Mouse (Mus musculus) liver, embryonic 15.5 days (tissue): ENCODE data around the gene Rab11fip5. TPM values are rescaled to one million over a fixed set of nuclear protein-coding genes. Genes with fewer than 3 reads are reported as not detected.

Experiments
- ATAC-seq: fragments of 200-750 bp; cut with Nextera tagmentation; 2 replicates; pipeline ENCODE4 v1.8.0; 2017; ENCODE audit warnings: moderate number of reproducible peaks, mild to moderate bottlenecking, moderate library complexity; ENCODE audit not compliant: insufficient read depth
- H3K27ac ChIP-seq: fragments of 300-500 bp; sonication (generic); replicated peaks from 2 replicates; pipeline ENCODE4 v1.5.1; 2015; ENCODE audit warnings: mild to moderate bottlenecking, inconsistent platforms
- H3K27me3 ChIP-seq: fragments of 300-500 bp; sonication (generic); 2 replicates; pipeline ENCODE4 v1.6.1; 2015; ENCODE audit warnings: mild to moderate bottlenecking, inconsistent platforms
- H3K36me3 ChIP-seq: fragments of 300-500 bp; sonication (generic); replicated peaks from 2 replicates; pipeline ENCODE4 v1.6.1; 2015; ENCODE audit warnings: moderate library complexity, mild to moderate bottlenecking, inconsistent platforms
- H3K4me1 ChIP-seq: fragments of 300-500 bp; sonication (generic); replicated peaks from 2 replicates; pipeline ENCODE4 v1.6.1; 2015; ENCODE audit warnings: inconsistent platforms
- H3K4me2 ChIP-seq: fragments of 300-500 bp; sonication (generic); 2 replicates; pipeline ENCODE4 v1.6.1; 2015; ENCODE audit warnings: moderate library complexity, mild to moderate bottlenecking, inconsistent platforms
- H3K4me3 ChIP-seq: fragments of 300-500 bp; sonication (generic); replicated peaks from 2 replicates; pipeline ENCODE4 v1.5.1; 2015; ENCODE audit warnings: mild to moderate bottlenecking, inconsistent platforms
- H3K9ac ChIP-seq: fragments of 300-500 bp; sonication (generic); 2 replicates; pipeline ENCODE4 v1.6.1; 2015; ENCODE audit warnings: moderate library complexity, mild to moderate bottlenecking, inconsistent platforms
- H3K9me3 ChIP-seq: fragments of 300-500 bp; sonication (generic); replicated peaks from 2 replicates; pipeline ENCODE4 v1.6.1; 2016; ENCODE audit warnings: inconsistent platforms
- WGBS: fragments of 180-500 bp; shearing (Covaris S2); methylation state at CpG from one replicate; pipeline ENCODE4 v1.1.7; 2015; ENCODE audit warnings: mixed read lengths; ENCODE audit not compliant: insufficient replicate concordance; 5-methylcytosine and 5-hydroxymethylcytosine counted together
- polyA plus RNA-seq: library from polyadenylated mRNA; unstranded; fragments of >200 nt; fragmentation: Nextera tagmentation; extraction: Ambion mirVana; gene quantifications from 2 replicates; pipeline ENCODE4 v1.2.1, GENCODE M21; 2015

Gene Rab11fip5
- polyA plus RNA-seq, 1 experiment from 2014 or later: 0.86 TPM

DNA sequence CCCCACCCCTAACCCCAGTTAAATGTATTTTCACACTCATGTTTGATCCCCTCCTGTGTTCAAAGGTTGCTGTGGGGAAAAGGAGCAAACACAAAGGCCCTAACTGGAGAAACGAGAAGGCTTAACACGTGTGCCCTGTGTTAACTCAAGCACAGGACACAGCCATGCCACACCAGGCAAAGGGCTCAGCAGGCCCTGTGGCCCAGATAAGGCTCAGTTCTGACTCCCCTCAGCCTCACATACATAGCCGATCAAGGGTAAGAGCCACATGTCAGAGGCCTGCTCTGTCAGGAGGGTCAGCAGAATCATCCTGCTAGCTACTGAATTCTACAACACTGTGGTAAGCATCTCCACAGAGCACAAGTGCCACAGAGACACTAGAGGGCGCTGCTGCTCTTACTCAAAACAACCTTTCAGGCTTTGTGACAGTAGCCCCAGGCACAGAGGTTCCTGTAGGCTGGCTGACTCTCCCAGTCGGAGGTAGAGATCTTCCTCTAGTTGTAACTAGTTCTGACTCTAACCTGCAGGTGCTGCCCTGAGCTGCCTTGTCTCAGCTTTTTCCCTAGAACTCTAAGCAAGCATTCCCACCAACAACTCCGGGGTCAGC is 28.3 kb downstream of the Rab11fip5 start:
- 34% methylated on average over 6 of the region's 6 CpGs for WGBS
- Histone ChIP-seq H3K4me3 (no peak overlapping the region), H3K4me2 (no peak overlapping the region), H3K36me3 (no peaks in the 10 kb centered on the region), H3K27me3 (peaks cover 7% of the 10 kb centered on the region; the same call in 1 of the 2 replicates), H3K9me3 (no peaks in the 10 kb centered on the region), H3K4me1 (no peaks in the 10 kb centered on the region), H3K9ac (no peak overlapping the region), H3K27ac (no peak overlapping the region)
- ATAC-seq: peak; percentile 37; the same call in 1 of the 2 replicates

DNA sequence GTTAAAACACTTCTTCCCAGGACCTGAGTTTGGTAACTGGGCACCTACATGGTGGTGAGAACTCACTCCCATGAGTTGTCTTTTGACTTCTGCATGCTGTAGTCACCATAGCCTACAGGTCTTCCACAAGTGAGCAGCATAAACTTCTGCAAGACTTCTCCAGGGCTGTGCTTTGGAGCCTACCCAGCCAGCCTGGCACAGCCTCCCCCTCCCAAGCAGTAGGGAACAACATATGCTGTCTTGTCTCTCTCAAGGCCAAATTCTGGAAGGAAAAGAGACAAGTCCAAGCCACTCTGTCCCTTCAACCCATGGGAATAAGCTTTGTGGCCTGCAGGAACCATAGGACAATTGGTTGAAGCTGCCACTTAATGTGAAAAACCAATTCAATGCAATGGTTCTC is 29.5 kb downstream of the Rab11fip5 start:
- Histone ChIP-seq H3K4me1 (no peaks in the 10 kb centered on the region), H3K4me2 (no peak overlapping the region), H3K9me3 (no peaks in the 10 kb centered on the region), H3K27me3 (peaks cover 10% of the 10 kb centered on the region; the same call in 1 of the 2 replicates), H3K9ac (no peak overlapping the region), H3K27ac (no peak overlapping the region), H3K4me3 (no peak overlapping the region), H3K36me3 (no peaks in the 10 kb centered on the region)
- no peak for ATAC-seq

DNA sequence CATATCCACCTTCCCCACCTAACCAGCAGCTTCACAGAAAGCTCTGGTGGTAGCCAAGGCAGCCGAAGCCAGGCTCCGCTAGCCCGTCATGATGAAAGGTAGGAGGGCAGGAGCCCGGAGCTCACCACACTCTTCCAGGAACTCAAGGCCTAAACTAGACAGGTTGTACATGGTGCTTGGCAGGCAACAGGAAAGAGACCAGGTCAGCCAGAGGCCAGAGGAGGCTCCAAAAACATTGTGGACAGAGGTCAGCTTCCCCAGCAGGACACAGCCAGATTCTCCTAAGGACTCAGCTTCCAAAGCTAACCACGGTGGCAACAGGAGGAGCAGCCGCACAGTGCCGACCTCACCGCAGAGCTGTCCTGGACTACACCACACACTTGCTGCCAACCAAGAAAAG is 31.4 kb downstream of the Rab11fip5 start:
- WGBS: 77% methylated on average over 8 of the region's 8 CpGs
- Histone ChIP-seq H3K4me2 (no peak overlapping the region), H3K4me1 (no peaks in the 10 kb centered on the region), H3K36me3 (no peaks in the 10 kb centered on the region), H3K9me3 (no peaks in the 10 kb centered on the region), H3K27ac (no peak overlapping the region), H3K4me3 (no peak overlapping the region), H3K9ac (no peak overlapping the region), H3K27me3 (peaks cover 10% of the 10 kb centered on the region; the same call in 1 of the 2 replicates)
- ATAC-seq: no peak

DNA sequence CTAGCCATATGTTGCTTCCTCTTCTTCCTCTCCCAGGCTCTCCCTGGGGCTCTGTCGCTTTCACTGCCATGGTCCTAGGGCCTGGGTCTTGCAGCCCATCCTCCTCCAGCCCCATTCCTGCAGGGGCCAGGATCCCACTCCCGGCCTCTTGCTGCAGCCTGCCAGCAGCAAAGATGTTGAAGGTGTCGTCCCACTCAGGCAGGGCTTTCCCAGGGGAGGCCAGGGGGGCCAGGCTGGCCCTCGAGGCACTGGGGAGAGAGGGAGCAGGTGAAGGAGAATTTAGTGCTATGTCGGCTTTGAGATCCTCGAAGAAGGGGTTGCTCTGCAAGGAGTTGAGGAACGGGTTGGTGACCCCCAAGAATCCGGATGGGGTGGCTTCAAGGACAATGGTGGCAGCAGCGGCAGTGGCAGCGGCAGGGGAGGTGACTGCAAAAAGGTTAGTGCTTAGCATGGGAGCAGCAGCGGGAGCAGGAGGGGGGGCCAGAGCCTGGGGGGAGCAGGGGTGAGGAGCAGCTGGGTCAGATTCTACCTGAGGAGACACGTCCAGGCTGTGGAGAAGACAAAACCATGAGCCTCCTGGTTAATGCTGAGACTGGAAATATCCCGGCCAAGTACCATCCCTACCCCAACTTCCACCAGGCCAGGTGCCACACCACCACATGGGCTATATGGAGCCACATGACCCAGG is 32.5 kb downstream of the Rab11fip5 start:
- Histone ChIP-seq H3K4me1 (no peaks in the 10 kb centered on the region), H3K27ac (no peak overlapping the region), H3K36me3 (no peaks in the 10 kb centered on the region), H3K9me3 (no peaks in the 10 kb centered on the region), H3K27me3 (peaks cover 10% of the 10 kb centered on the region; the same call in 1 of the 2 replicates), H3K4me3 (no peak overlapping the region), H3K9ac (no peak overlapping the region), H3K4me2 (no peak overlapping the region)
- ATAC-seq: no peak
- WGBS: 55% methylated on average over 13 of the region's 13 CpGs

DNA sequence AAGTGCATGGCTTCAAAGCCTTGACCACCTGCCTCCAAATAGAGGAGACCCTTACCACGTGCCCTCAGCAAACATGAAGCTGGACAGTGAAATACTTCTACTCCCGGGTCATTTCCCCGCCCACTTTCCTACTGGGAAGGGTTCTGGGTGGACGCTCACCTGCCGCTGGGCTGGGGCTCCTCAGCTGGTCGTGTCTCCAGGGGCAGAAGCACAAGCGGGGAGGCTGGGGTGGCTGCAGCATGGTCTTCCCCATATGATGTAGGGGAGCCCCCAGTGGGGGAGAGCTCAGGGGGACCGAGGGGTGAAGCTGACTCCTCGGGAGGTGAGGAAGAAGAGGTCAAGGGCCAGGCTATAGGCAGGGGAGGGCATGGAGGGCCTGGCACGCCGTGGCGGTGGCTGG is 34.2 kb downstream of the Rab11fip5 start:
- Histone ChIP-seq H3K9me3 (no peaks in the 10 kb centered on the region), H3K4me3 (no peak overlapping the region), H3K27ac (no peak overlapping the region), H3K4me2 (no peak overlapping the region), H3K9ac (no peak overlapping the region), H3K27me3 (peaks cover 13% of the 10 kb centered on the region; the same call in 1 of the 2 replicates), H3K36me3 (no peaks in the 10 kb centered on the region), H3K4me1 (no peaks in the 10 kb centered on the region)
- ATAC-seq: no peak
- WGBS: 58% methylated on average over 12 of the region's 12 CpGs

DNA sequence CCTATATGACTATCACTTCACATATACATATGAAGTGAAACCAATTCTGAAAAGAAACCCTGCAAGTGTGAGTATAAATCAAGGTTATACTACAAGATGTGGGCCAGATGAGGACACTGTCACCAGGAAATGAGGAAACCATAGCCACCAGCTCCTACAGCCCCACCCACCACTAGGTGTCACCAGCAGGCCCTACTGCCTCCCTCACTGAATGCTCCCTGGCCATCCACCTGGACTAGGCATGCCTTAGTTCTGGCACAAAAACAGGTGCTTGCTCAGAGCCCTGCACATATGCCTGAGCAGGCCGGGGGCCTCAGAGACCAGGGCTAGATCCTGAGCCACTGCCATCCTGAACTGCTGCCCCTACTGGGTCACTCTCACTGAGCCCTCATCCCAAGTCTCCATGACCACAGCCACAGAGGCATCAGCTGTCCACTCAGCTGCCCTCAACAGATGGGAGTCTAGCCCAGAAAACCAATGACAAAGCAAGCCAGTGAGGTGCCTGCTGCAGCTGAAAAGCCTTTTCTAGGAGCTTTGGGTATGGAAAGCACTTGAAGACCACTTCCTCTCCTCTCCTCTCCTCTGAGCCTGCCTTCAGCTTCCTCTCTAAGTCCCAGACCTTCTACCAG is 35.0 kb downstream of the Rab11fip5 start:
- no peak for ATAC-seq
- H3K9me3 ChIP-seq: no peaks in the 10 kb centered on the region
- no peaks in the 10 kb centered on the region for H3K36me3 ChIP-seq
- 0 out of 2 replicates have a peak, but pooled peaks cover under 1% of the 10 kb centered on the region for H3K4me1 ChIP-seq
- 60% methylated on average over 1 of the region's 1 CpGs for WGBS
- no peak overlapping the region for H3K4me3 ChIP-seq
- H3K9ac ChIP-seq: no peak overlapping the region
- H3K27ac ChIP-seq: no peak overlapping the region
- H3K27me3 ChIP-seq: peaks cover 18% of the 10 kb centered on the region; the same call in 1 of the 2 replicates
- H3K4me2 ChIP-seq: no peak overlapping the region

DNA sequence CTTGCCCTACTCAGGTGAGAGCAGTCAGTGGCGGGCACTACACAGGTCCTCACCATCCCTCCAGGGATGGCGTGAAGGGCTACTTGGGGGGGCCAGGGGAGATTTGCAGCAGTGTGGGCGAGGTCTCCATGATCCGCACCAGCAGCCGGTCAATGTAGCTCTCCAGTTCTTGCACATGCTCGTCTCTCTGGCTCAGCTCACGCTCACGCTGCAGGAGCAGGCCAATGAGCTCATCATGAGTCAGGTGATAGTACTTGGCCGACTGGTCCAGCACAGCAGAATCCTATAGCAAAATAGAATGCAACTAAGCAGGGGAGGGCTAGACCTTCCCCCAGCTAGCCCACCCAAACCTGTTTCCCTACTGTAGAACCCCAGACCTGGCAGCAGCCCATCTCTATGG is 37.5 kb downstream of the Rab11fip5 start:
- Histone ChIP-seq H3K4me3 (no peak overlapping the region), H3K27ac (no peak overlapping the region), H3K4me2 (no peak overlapping the region), H3K27me3 (peaks cover 27% of the 10 kb centered on the region), H3K9me3 (no peaks in the 10 kb centered on the region), H3K9ac (no peak overlapping the region), H3K36me3 (no peaks in the 10 kb centered on the region), H3K4me1 (peaks cover 17% of the 10 kb centered on the region)
- no peak for ATAC-seq
- WGBS: 65% methylated on average over 9 of the region's 9 CpGs

DNA sequence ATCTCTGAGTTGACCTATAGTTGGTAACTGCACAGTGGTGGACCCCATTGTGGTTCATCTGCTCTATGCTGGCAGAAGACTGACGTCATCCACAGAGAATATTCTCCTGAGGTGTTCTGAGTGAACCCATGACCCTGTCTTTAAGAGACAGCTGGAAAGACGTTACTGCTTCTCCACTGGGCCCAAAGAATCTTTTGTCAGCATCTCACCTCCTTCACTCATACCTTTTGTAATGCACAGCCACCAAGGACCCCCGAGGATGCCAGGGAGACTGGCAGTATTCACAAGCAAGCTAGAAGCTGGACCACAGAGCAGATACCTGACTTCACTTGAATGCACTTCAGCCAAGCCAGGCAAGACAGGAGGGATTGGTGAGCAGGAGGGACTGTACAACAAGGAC is 39.1 kb downstream of the Rab11fip5 start:
- Histone ChIP-seq H3K9ac (no peak overlapping the region), H3K4me1 (peaks cover 23% of the 10 kb centered on the region), H3K4me3 (no peak overlapping the region), H3K4me2 (no peak overlapping the region), H3K27ac (no peak overlapping the region), H3K27me3 (peaks cover 32% of the 10 kb centered on the region), H3K36me3 (no peaks in the 10 kb centered on the region), H3K9me3 (no peaks in the 10 kb centered on the region)
- 49% methylated on average over 3 of the region's 3 CpGs for WGBS
- no peak for ATAC-seq

DNA sequence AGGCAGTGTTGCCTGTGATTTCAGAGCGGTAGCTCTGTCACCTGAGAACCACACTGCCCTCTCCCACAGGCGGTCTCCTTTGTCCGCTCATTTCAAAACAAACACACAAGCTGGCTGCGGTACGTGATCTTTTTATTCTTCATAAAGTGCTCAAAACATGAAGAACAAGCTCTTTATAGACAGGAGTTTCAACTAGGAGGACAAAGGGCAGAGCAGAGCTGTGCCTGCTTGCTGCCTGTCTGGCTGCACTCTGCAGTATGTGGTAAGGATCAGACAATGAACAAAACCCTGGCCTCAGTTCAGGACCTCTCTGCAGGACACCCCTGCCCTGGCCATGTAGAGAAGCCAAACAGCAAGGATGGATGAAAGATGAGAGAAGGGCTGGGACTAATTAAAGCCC is 39.6 kb downstream of the Rab11fip5 start:
- H3K4me1 ChIP-seq: peaks cover 23% of the 10 kb centered on the region
- H3K4me2 ChIP-seq: no peak overlapping the region
- no peaks in the 10 kb centered on the region for H3K9me3 ChIP-seq
- WGBS: 65% methylated on average over 5 of the region's 5 CpGs
- no peak overlapping the region for H3K4me3 ChIP-seq
- no peak overlapping the region for H3K9ac ChIP-seq
- H3K27me3 ChIP-seq: peaks cover 30% of the 10 kb centered on the region
- no peak overlapping the region for H3K27ac ChIP-seq
- no peaks in the 10 kb centered on the region for H3K36me3 ChIP-seq
- ATAC-seq: no peak

DNA sequence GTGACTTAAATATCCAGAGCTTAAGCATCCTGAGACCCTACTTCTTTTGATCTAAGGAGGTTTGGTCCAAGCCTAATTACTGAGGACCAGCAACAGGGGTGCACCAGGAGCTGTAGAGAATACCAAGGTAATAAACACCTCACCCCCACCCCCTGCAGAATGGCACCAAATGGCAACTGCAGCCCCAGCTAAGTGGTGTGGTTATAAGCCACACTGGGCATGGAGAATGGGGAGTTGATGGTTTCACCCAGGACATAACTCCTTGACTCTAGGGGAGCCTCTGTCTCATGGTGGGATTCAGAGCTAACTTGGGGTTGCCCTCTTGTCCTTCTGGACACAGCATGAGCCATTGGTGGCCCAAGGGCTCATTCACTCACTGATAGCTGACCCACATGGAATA is 40.2 kb downstream of the Rab11fip5 start:
- Histone ChIP-seq H3K36me3 (no peaks in the 10 kb centered on the region), H3K27ac (no peak overlapping the region), H3K27me3 (peaks cover 30% of the 10 kb centered on the region), H3K4me2 (peak overlapping the region; percentile 94), H3K4me3 (no peak overlapping the region), H3K9ac (no peak overlapping the region), H3K4me1 (peaks cover 23% of the 10 kb centered on the region), H3K9me3 (no peaks in the 10 kb centered on the region)
- no peak for ATAC-seq

DNA sequence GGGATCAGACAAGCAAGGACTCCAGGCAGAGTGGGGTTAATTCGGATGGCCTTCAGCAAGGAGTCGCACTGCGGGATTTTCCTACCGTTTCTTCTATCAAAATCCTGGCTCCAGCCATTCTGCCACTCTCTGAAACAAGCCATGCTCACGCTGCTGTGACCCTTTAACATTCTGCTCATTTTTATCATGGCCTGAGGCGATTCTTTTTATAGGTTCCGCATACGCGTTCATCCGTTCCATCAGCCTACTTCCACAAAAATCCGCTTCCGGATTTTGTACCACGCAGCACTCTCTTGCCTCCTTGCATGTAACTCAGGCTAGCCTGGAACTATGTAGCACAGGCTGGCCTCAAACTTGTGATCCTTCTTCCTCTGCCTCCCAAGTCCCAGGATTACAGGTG is 40.7 kb downstream of the Rab11fip5 start:
- peak overlapping the region; percentile 67 for H3K4me3 ChIP-seq
- H3K9me3 ChIP-seq: no peaks in the 10 kb centered on the region
- H3K27me3 ChIP-seq: peaks cover 30% of the 10 kb centered on the region
- WGBS: 3% methylated on average over 13 of the region's 13 CpGs
- no peaks in the 10 kb centered on the region for H3K36me3 ChIP-seq
- H3K4me1 ChIP-seq: peaks cover 23% of the 10 kb centered on the region
- peak overlapping the region; percentile 94 for H3K4me2 ChIP-seq
- H3K27ac ChIP-seq: no peak overlapping the region
- peak overlapping the region; percentile 55; the same call in 1 of the 2 replicates for H3K9ac ChIP-seq
- no peak for ATAC-seq
